Mouse (Mus musculus) liver, embryonic 14.5 days (tissue): ENCODE measurements around the gene Rprd2. TPM values are rescaled to one million over a fixed set of nuclear protein-coding genes. Genes with fewer than 3 reads are reported as not detected.

Source experiments
- ATAC-seq: fragments of 200-750 bp; cut with Nextera tagmentation; 2 replicates; pipeline ENCODE4 v1.8.0; 2017; ENCODE audit warnings: moderate number of reproducible peaks, mild to moderate bottlenecking, moderate library complexity; ENCODE audit not compliant: insufficient read depth
- DNase-seq, 3 experiments: peaks; one replicate each; pipeline ENCODE4 v3.0.0-alpha.2; 2012 to 2013; ENCODE audit warnings: low read depth in 3 of 3, low spot score in 3 of 3
- H3K27ac ChIP-seq: fragments of 300-500 bp; sonication (generic); 2 replicates; pipeline ENCODE4 v1.5.1; 2014; ENCODE audit warnings: moderate library complexity, mild to moderate bottlenecking, control low read depth, inconsistent platforms
- H3K27me3 ChIP-seq: fragments of 300-500 bp; sonication (generic); 2 replicates; pipeline ENCODE4 v1.6.1; 2014; ENCODE audit warnings: mild to moderate bottlenecking, low read length, moderate library complexity; ENCODE audit not compliant: control insufficient read depth, insufficient read depth
- H3K36me3 ChIP-seq: fragments of 300-500 bp; sonication (generic); replicated peaks from 2 replicates; pipeline ENCODE4 v1.6.1; 2014; ENCODE audit warnings: low read depth; ENCODE audit not compliant: control insufficient read depth, insufficient read depth
- H3K4me1 ChIP-seq, 2 experiments: fragments of 200-500 bp in 1 of 2; fragments of 300-500 bp in 1 of 2; sonication (generic) in 1 of 2; replicated peaks; 2 replicates each; pipeline ENCODE4 v1.6.1; 2012 to 2014; ENCODE audit warnings: antibody characterized with exemption in 1 of 2, inconsistent platforms in 1 of 2, low read length in 1 of 2; ENCODE audit not compliant: control insufficient read depth in 2 of 2, insufficient read depth in 2 of 2
- H3K4me2 ChIP-seq: fragments of 300-500 bp; sonication (generic); 2 replicates; pipeline ENCODE4 v1.6.1; 2014; ENCODE audit warnings: low read depth, mild to moderate bottlenecking, control low read depth, moderate library complexity
- H3K4me3 ChIP-seq, 2 experiments: fragments of 200-500 bp in 1 of 2; fragments of 300-500 bp in 1 of 2; sonication (generic) in 1 of 2; 2 replicates each; pipeline ENCODE4 v1.5.1; 2012 to 2014; ENCODE audit warnings: low read depth in 2 of 2, low read length in 2 of 2, mild to moderate bottlenecking in 2 of 2, control low read depth in 1 of 2, inconsistent platforms in 1 of 2, moderate library complexity in 1 of 2; ENCODE audit not compliant: insufficient read depth in 1 of 2
- H3K9ac ChIP-seq: fragments of 300-500 bp; sonication (generic); replicated peaks from 2 replicates; pipeline ENCODE4 v1.6.1; 2014; ENCODE audit warnings: mild to moderate bottlenecking, control low read depth, moderate library complexity
- H3K9me3 ChIP-seq: fragments of 300-500 bp; sonication (generic); 2 replicates; pipeline ENCODE4 v1.6.1; 2016; ENCODE audit warnings: low read length, mixed read lengths; ENCODE audit not compliant: control insufficient read depth
- CTCF ChIP-seq: IDR thresholded peaks from 2 replicates; pipeline ENCODE4 v1.5.1; 2016; ENCODE audit warnings: antibody characterized with exemption, low read depth, control low read depth
- EP300 ChIP-seq: IDR thresholded peaks from 2 replicates; pipeline ENCODE4 v1.6.1; 2016; ENCODE audit warnings: antibody characterized with exemption, low read depth
- WGBS: fragments of 180-500 bp; shearing (Covaris S2); extraction: QIAGEN DNeasy Blood & Tissue Kit; methylation state at CpG from one replicate; pipeline ENCODE4 v1.1.7; 2014; ENCODE audit not compliant: insufficient replicate concordance; 5-methylcytosine and 5-hydroxymethylcytosine counted together
- polyA plus RNA-seq, 2 experiments: library from polyadenylated mRNA; depleted of rRNA in 1 of 2; stranded (reverse) in 1 of 2; unstranded in 1 of 2; fragments of >200 nt; fragmentation: Nextera tagmentation in 1 of 2; extraction: Ambion mirVana in 1 of 2; gene quantifications; 2 replicates each; pipeline versions ENCODE4 v1.2.1 to v1.2.3; 2012 to 2014

Rprd2 gene
- polyA plus RNA-seq, 2 experiments: 5.3 to 6.6 TPM

DNA sequence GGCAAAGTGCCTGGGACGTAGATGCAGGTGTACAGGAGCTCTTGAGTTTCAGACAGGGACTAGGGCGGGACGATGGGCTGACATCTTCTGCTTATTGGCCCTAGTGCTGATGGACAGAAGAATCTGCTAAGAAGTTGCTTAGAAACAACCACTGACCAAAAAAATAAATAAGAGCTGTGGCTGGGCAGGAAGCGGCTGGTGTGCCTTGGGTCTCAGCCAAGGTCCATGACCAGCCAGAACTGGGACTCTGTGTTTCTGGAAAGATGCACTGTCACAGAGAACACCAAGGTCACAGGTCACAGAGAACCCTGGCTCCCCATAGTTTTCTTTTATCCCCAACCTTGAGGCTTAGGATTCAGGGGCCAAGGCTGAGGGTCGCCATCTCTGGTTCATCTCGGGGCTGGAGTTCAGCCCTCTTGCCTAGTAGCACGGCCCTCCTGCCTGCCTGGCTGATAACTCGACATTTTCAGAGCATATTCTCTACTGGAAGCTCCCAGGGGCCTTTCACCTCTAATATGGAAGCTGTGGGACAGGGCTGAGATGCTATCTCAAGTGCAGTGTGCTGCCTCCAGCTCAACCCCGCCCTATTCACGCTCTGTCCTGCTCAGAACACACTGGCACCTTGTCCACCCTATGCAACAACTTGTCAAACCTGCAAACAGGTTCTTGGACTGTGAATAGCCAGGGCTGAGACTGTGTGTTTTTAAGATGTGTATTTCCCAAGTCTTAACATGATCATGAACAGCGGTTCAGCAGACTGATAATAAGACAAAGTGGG, 85.7 kb downstream of the Rprd2 start:
- WGBS: 62% methylated on average over 11 of the region's 11 CpGs
- no peak for TF ChIP-seq EP300
- TF ChIP-seq CTCF: no peak
- Histone ChIP-seq H3K4me1 (peaks cover 20 to 29% of the 10 kb centered on the region in 2 experiments), H3K9me3 (no peaks in the 10 kb centered on the region), H3K27ac (no peak overlapping the region), H3K36me3 (no peaks in the 10 kb centered on the region), H3K4me2 (no peak overlapping the region), H3K9ac (no peak overlapping the region), H3K4me3 (no peak overlapping the region), H3K27me3 (no peaks in the 10 kb centered on the region)
- no peak; the same call in 1 of the 2 replicates for ATAC-seq
- no peak for DNase-seq

DNA sequence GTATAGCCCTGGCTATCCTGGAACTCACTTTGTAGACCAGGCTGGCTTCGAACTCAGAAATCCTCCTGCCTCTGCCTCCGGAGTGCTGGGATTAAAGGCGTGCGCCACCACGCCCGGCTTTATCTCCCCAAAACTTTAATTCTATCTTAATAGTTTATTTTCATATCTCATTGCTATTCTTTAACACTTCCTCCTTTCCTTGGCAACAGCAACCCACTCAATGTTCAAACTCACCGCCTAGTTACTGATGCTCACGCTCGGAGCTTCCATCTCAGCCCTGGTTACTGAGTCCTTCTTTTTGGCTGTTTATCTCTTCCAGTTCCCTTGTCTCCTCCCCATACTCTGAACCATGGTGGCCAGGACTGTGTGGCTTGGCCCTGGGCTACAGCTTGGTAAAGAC, 86.4 kb downstream of the Rprd2 start:
- DNase-seq: no peak
- Histone ChIP-seq H3K4me3 (no peak overlapping the region), H3K27me3 (no peaks in the 10 kb centered on the region), H3K9ac (no peak overlapping the region), H3K36me3 (no peaks in the 10 kb centered on the region), H3K27ac (no peak overlapping the region), H3K9me3 (no peaks in the 10 kb centered on the region), H3K4me2 (no peak overlapping the region), H3K4me1 (peaks cover 20 to 29% of the 10 kb centered on the region in 2 experiments)
- no peak for TF ChIP-seq EP300
- no peak for TF ChIP-seq CTCF
- 83% methylated on average over 9 of the region's 9 CpGs for WGBS
- ATAC-seq: no peak

DNA sequence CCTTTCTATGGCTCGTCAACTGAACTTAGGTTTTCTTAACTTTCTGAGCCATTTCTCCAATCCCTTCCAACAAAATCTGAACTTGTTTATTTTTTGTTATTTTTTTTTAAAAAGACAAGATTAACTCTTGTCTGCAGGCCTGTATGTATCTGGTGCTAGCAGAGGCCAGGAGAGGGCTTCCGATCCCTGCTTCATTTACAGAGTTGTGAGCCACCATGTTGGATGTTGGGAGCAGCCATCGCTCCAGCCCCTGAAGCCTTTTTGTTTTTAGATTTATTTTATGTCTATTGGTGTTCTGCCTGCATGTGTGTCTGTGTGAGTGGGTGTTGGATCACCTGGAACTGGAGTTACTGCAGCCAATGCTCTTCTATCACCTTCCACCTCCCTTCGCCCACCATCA, 86.9 kb downstream of the Rprd2 start:
- TF ChIP-seq EP300 (no peak), CTCF (no peak)
- H3K4me1 ChIP-seq: peaks cover 20 to 29% of the 10 kb centered on the region in 2 experiments
- 83% methylated on average over 4 of the region's 4 CpGs for WGBS
- no peaks in the 10 kb centered on the region for H3K36me3 ChIP-seq
- DNase-seq: no peak
- no peak overlapping the region for H3K9ac ChIP-seq
- no peaks in the 10 kb centered on the region for H3K9me3 ChIP-seq
- no peaks in the 10 kb centered on the region for H3K27me3 ChIP-seq
- H3K4me3 ChIP-seq: no peak overlapping the region
- ATAC-seq: no peak
- no peak overlapping the region for H3K27ac ChIP-seq
- H3K4me2 ChIP-seq: no peak overlapping the region

DNA sequence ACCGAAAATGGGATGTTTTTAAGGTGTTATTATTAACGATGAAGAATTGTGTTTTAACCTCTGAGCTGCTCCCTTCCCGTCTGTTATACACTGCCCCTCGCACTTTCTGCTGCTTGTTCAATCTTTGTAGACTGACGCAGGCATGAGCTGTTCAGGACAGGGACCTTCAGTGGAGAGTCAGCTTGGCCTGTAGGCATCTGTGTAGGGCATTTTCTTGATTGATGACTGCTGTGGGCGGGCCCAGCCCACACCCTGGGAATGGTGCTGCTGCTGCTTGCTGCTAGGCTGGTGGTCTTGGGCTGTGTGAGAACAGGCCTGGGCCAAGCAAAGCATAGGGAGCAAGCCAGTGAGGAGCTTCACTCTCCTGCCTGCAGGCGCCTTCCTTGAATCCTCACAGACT, 88.2 kb downstream of the Rprd2 start:
- WGBS: 71% methylated on average over 7 of the region's 7 CpGs
- Histone ChIP-seq H3K9ac (no peak overlapping the region), H3K27me3 (no peaks in the 10 kb centered on the region), H3K4me1 (peaks cover 20 to 29% of the 10 kb centered on the region in 2 experiments), H3K4me3 (no peak overlapping the region), H3K9me3 (no peaks in the 10 kb centered on the region), H3K27ac (no peak overlapping the region), H3K36me3 (no peaks in the 10 kb centered on the region), H3K4me2 (no peak overlapping the region)
- TF ChIP-seq EP300 (no peak), CTCF (no peak)
- ATAC-seq (no peak), DNase-seq (no peak)

DNA sequence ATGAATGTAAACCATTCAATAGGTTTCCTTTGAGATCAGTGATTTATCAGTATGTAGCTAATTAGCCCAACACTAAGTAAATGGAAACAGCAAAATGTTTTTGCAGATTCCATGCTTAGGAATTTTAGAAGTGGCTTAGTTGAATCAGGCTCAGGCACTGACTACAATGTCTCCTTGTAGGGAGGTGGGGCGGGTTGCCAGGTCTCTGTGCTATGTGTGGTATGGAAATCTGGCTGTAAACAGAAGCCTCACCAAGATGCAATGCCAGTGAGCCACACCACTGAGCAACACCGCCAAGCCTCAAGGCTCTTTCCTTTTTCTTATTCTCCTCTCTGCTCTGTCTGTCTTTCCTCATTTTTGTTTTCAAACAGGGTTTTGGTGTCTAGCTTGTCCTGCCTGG, 89.8 kb downstream of the Rprd2 start:
- 67% methylated on average over 2 of the region's 2 CpGs for WGBS
- TF ChIP-seq EP300 (no peak), CTCF (no peak)

More for the DNA sequence above, 89.8 kb downstream of the Rprd2 start:
- ATAC-seq: no peak
- no peak overlapping the region for H3K27ac ChIP-seq
- H3K9ac ChIP-seq: no peak overlapping the region
- no peaks in the 10 kb centered on the region for H3K9me3 ChIP-seq
- H3K27me3 ChIP-seq: no peaks in the 10 kb centered on the region
- H3K36me3 ChIP-seq: no peaks in the 10 kb centered on the region
- no peak overlapping the region for H3K4me3 ChIP-seq
- H3K4me2 ChIP-seq: no peak overlapping the region
- H3K4me1 ChIP-seq: peaks cover 11 to 16% of the 10 kb centered on the region in 2 experiments
- no peak for DNase-seq
